ENCODE assay signal across 25 mouse cellular contexts in genomic region chr11:116914267-116914885, GRCm38 (mm10). TPM values are rescaled to one million over a fixed set of nuclear protein-coding genes. Genes with fewer than 3 reads are reported as not detected.
DNase-seq lines count a peak whose midpoint lies in the region; ATAC-seq and TF ChIP-seq lines count a peak whose summit lies in the region.
"Had no signal": no experiment of that assay in that cellular context is flagged by ENCODE, and none has a peak within 500 bp of the region (broad histone marks: within the 10 kb centered on the region; RNA-seq: fewer than 3 reads in every experiment).

No protein-coding gene starts in this region.

- H3K9ac ChIP-seq in midbrain, embryonic 16.5 days (ENCODE audit: low read depth, low read length): 0 out of 2 replicates have a peak overlapping the region, but pooled peaks have one; percentile 4
- H3K9ac ChIP-seq in midbrain, postnatal 0 days (replicated peaks; ENCODE audit: low read length, poor library complexity, severe bottlenecking): no peak overlapping the region
- H3K9ac ChIP-seq: embryonic facial prominence, embryonic 13.5 days; forebrain, embryonic 12.5 days; hindbrain, embryonic 15.5 days had no signal

- DNase-seq in frontal cortex, postnatal 25 days (ENCODE audit: low spot score in 2 of 2): no peak
- no peak for DNase-seq in layer of hippocampus, adult 2 months (ENCODE audit: low spot score in 2 of 2)
- no peak for DNase-seq in layer of hippocampus, adult 9-10 months (ENCODE audit: low spot score)
- no peak for DNase-seq in midbrain, postnatal 0 days (ENCODE audit: low spot score)
- DNase-seq in brain, adult 2 months (ENCODE audit: low read depth, low spot score): peak; percentile 51
- DNase-seq: adrenal gland, postnatal 14 days; B cell, adult 2 months; cerebellum, adult 18-20 months; cerebellum, adult 9-11 months; cerebellum, postnatal 36 days; gastrocnemius, postnatal 36 days; heart, adult 18-20 months; heart, postnatal 10 days; heart, postnatal 4 days had no signal

- no peak overlapping the region for H3K4me3 ChIP-seq in layer of hippocampus, adult 2 months
- no peak overlapping the region for H3K4me3 ChIP-seq in midbrain, embryonic 16.5 days (ENCODE audit: low read depth, low read length)
- no peak overlapping the region for H3K4me3 ChIP-seq in midbrain, postnatal 0 days (ENCODE audit: low read depth, low read length)
- H3K4me3 ChIP-seq: embryonic facial prominence, embryonic 13.5 days; forebrain, embryonic 12.5 days; heart, embryonic 10.5 days; hindbrain, embryonic 15.5 days had no signal

- H3K27me3 ChIP-seq in midbrain, embryonic 16.5 days (ENCODE audit: control insufficient read depth, insufficient read depth, low read depth, low read length): no peaks in the 10 kb centered on the region
- H3K27me3 ChIP-seq in midbrain, postnatal 0 days (ENCODE audit: insufficient read depth, low read length): no peaks in the 10 kb centered on the region
- H3K27me3 ChIP-seq: hindbrain, embryonic 15.5 days had no signal

- H3K4me2 ChIP-seq in midbrain, embryonic 16.5 days (ENCODE audit: low read length): no peak overlapping the region
- no peak overlapping the region for H3K4me2 ChIP-seq in midbrain, postnatal 0 days (ENCODE audit: low read depth, low read length, poor library complexity, severe bottlenecking)
- H3K4me2 ChIP-seq: embryonic facial prominence, embryonic 13.5 days; forebrain, embryonic 12.5 days had no signal

- H3K27ac ChIP-seq in layer of hippocampus, adult 2 months: peak overlapping the region; percentile 86
- no peak overlapping the region; the same call in 1 of the 2 replicates for H3K27ac ChIP-seq in midbrain, embryonic 16.5 days (ENCODE audit: low read length)
- no peak overlapping the region for H3K27ac ChIP-seq in midbrain, postnatal 0 days (ENCODE audit: low read depth, low read length)
- H3K27ac ChIP-seq: embryonic facial prominence, embryonic 13.5 days; forebrain, embryonic 12.5 days; heart, embryonic 10.5 days had no signal

- peak; percentile 35; the same call in 1 of the 2 replicates for ATAC-seq in frontal cortex, adult (ENCODE audit: low TSS enrichment)
- ATAC-seq in midbrain, embryonic 16.5 days: no peak
- ATAC-seq in midbrain, postnatal 0 days (ENCODE audit: low FRiP score): no peak
- ATAC-seq: activated CD4-positive, CD25-positive, alpha-beta regulatory T cell, adult 4 months; CD4-positive, CD25-positive, alpha-beta regulatory T cell, adult 4 months; forebrain, embryonic 16.5 days had no signal

- no peak for TF ChIP-seq CTCF in layer of hippocampus, adult 2 months (conservative IDR thresholded peaks at IDR 0.05)
- TF ChIP-seq CTCF in midbrain, postnatal 0 days (IDR thresholded peaks at IDR 0.05): no peak

- no peaks in the 10 kb centered on the region for H3K36me3 ChIP-seq in midbrain, embryonic 16.5 days (ENCODE audit: control insufficient read depth, insufficient read depth, low read length)
- H3K36me3 ChIP-seq in midbrain, postnatal 0 days (ENCODE audit: insufficient read depth, low read length): no peaks in the 10 kb centered on the region
- H3K36me3 ChIP-seq: embryonic facial prominence, embryonic 13.5 days; forebrain, embryonic 12.5 days; heart, embryonic 10.5 days; hindbrain, embryonic 15.5 days had no signal

- 40% methylated on average over 5 of the region's 5 CpGs for WGBS in midbrain, embryonic 16.5 days
- WGBS in midbrain, postnatal 0 days: 42% methylated on average over 5 of the region's 5 CpGs

- peaks cover 18% of the 10 kb centered on the region for H3K4me1 ChIP-seq in midbrain, embryonic 16.5 days (ENCODE audit: control insufficient read depth, insufficient read depth, low read length)
- H3K4me1 ChIP-seq in midbrain, postnatal 0 days (ENCODE audit: insufficient read depth, low read length): peaks cover 8% of the 10 kb centered on the region

- H3K9me3 ChIP-seq in midbrain, embryonic 16.5 days (replicated peaks; ENCODE audit: control insufficient read depth, low read length, poor library complexity, severe bottlenecking): no peaks in the 10 kb centered on the region
- H3K9me3 ChIP-seq in midbrain, postnatal 0 days (ENCODE audit: low read length): no peaks in the 10 kb centered on the region
- H3K9me3 ChIP-seq: embryonic facial prominence, embryonic 13.5 days; forebrain, embryonic 12.5 days; heart, embryonic 10.5 days; hindbrain, embryonic 15.5 days had no signal

RNA-seq across cellular contexts. Expression of gene Mgat5b, which starts 4.3 kb away (rescaled TPM):
- 10 to 100 TPM; 51.0 to 51.2 TPM for total RNA-seq in layer of hippocampus, adult 2 months (2021)
- 22.2 and 26.1 TPM in 2 replicates for polyA plus RNA-seq in midbrain, embryonic 16.5 days (2015; fragmentation: Nextera tagmentation; extraction: Ambion mirVana)
- total RNA-seq in midbrain, postnatal 0 days (2014; rRNA removed): 104 and 133 TPM in 2 replicates
- 23.7 and 24.7 TPM in 2 replicates for polyA plus RNA-seq in midbrain, postnatal 0 days (2015; fragmentation: Nextera tagmentation; extraction: Ambion mirVana)
- total RNA-seq: gastrocnemius, adult 8-10 months; gastrocnemius, postnatal 36 days; MEL had no signal
- polyA plus RNA-seq: activated CD4-positive, CD25-positive, alpha-beta regulatory T cell, adult 4 months; CD4-positive, CD25-positive, alpha-beta regulatory T cell, adult 4 months had no signal
